Mouse (Mus musculus): ENCODE results near the gene March10. TPM values are rescaled to one million over a fixed set of nuclear protein-coding genes. Genes with fewer than 3 reads are reported as not detected.

March10 gene
- total RNA-seq, 1 experiment: 0.22 TPM

- Histone ChIP-seq H3K9ac (ENCODE audit: insufficient read depth, low read depth, low read length, poor library complexity, severe bottlenecking) (no peak overlapping the region), H3K9me3 (ENCODE audit: control insufficient read depth, insufficient read depth, low read depth, low read length) (no peaks in the 10 kb centered on the region), H3K4me3 (ENCODE audit: insufficient read depth in 1 of 2, low read depth in 1 of 2, low read length in 2 of 2, poor library complexity in 1 of 2, severe bottlenecking in 1 of 2) (no peak overlapping the region), H3K4me1 (ENCODE audit: control insufficient read depth in 2 of 2, insufficient read depth in 2 of 2, low read length in 2 of 2, poor library complexity in 1 of 2) (peaks cover 0 to 4% of the 10 kb centered on the region in 2 experiments; a peak in 1 of 4 replicates), H3K36me3 (ENCODE audit: control insufficient read depth, insufficient read depth, low read length, poor library complexity, severe bottlenecking) (no peaks in the 10 kb centered on the region), H3K27ac (ENCODE audit: insufficient read depth, low read depth, low read length, poor library complexity, severe bottlenecking) (no peak overlapping the region)
- in situ Hi-C loops (cut with MboI; ENCODE audit: low sequenced_read_pairs in 2 of 2, unreplicated experiment in 2 of 2): no loop called here
- DNase-seq (ENCODE audit: low read depth, low spot score): no peak
- no peak for TF ChIP-seq CHD2 (IDR thresholded peaks at IDR 0.05; ENCODE audit: low read depth, low read length)
- TF ChIP-seq HCFC1 (IDR thresholded peaks at IDR 0.05; ENCODE audit: borderline replicate concordance, insufficient read depth, low read length): no peak
- TF ChIP-seq ZNF384 (IDR thresholded peaks at IDR 0.05; ENCODE audit: low read depth, low read length): no peak
- no peak for TF ChIP-seq ZC3H11A (IDR thresholded peaks at IDR 0.05; ENCODE audit: borderline replicate concordance, low read depth, low read length)
- no peak for TF ChIP-seq MAFK (IDR thresholded peaks at IDR 0.05; ENCODE audit: insufficient read depth, low read depth, low read length)
These were observed 126.6 kb downstream of the March10 start for GRCm38 (mm10) chr11:105329962-105330361.

GRCm38 (mm10) chr11:105327101-105327500 is 129.4 kb downstream of the March10 start:
- peaks cover 0 to 4% of the 10 kb centered on the region in 2 experiments; a peak in 1 of 4 replicates for H3K4me1 ChIP-seq (ENCODE audit: control insufficient read depth in 2 of 2, insufficient read depth in 2 of 2, low read length in 2 of 2, poor library complexity in 1 of 2)
- no peak for DNase-seq (ENCODE audit: low read depth, low spot score)
- no peaks in the 10 kb centered on the region for H3K36me3 ChIP-seq (ENCODE audit: control insufficient read depth, insufficient read depth, low read length, poor library complexity, severe bottlenecking)
- no peak overlapping the region for H3K27ac ChIP-seq (ENCODE audit: insufficient read depth, low read depth, low read length, poor library complexity, severe bottlenecking)
- no peak overlapping the region for H3K4me3 ChIP-seq (ENCODE audit: insufficient read depth in 1 of 2, low read depth in 1 of 2, low read length in 2 of 2, poor library complexity in 1 of 2, severe bottlenecking in 1 of 2)
- in situ Hi-C loops (cut with MboI; ENCODE audit: low sequenced_read_pairs in 2 of 2, unreplicated experiment in 2 of 2): no loop called here
- TF ChIP-seq ZNF384 (IDR thresholded peaks at IDR 0.05; ENCODE audit: low read depth, low read length) (no peak), ZC3H11A (IDR thresholded peaks at IDR 0.05; ENCODE audit: borderline replicate concordance, low read depth, low read length) (no peak), CHD2 (IDR thresholded peaks at IDR 0.05; ENCODE audit: low read depth, low read length) (no peak), MAFK (IDR thresholded peaks at IDR 0.05; ENCODE audit: insufficient read depth, low read depth, low read length) (no peak), HCFC1 (IDR thresholded peaks at IDR 0.05; ENCODE audit: borderline replicate concordance, insufficient read depth, low read length) (no peak)
- no peak overlapping the region for H3K9ac ChIP-seq (ENCODE audit: insufficient read depth, low read depth, low read length, poor library complexity, severe bottlenecking)
- H3K9me3 ChIP-seq (ENCODE audit: control insufficient read depth, insufficient read depth, low read depth, low read length): no peaks in the 10 kb centered on the region

GRCm38 (mm10) chr11:105323530-105323929 is 133.0 kb downstream of the March10 start:
- Histone ChIP-seq H3K9me3 (ENCODE audit: control insufficient read depth, insufficient read depth, low read depth, low read length) (no peaks in the 10 kb centered on the region), H3K4me3 (ENCODE audit: insufficient read depth in 1 of 2, low read depth in 1 of 2, low read length in 2 of 2, poor library complexity in 1 of 2, severe bottlenecking in 1 of 2) (no peak overlapping the region), H3K9ac (ENCODE audit: insufficient read depth, low read depth, low read length, poor library complexity, severe bottlenecking) (no peak overlapping the region), H3K27ac (ENCODE audit: insufficient read depth, low read depth, low read length, poor library complexity, severe bottlenecking) (no peak overlapping the region), H3K4me1 (ENCODE audit: control insufficient read depth in 2 of 2, insufficient read depth in 2 of 2, low read length in 2 of 2, poor library complexity in 1 of 2) (peaks cover 0 to 2% of the 10 kb centered on the region in 2 experiments; a peak in 1 of 4 replicates), H3K36me3 (ENCODE audit: control insufficient read depth, insufficient read depth, low read length, poor library complexity, severe bottlenecking) (no peaks in the 10 kb centered on the region)
- DNase-seq (ENCODE audit: low read depth, low spot score): no peak
- TF ChIP-seq MAFK (IDR thresholded peaks at IDR 0.05; ENCODE audit: insufficient read depth, low read depth, low read length) (no peak), ZNF384 (IDR thresholded peaks at IDR 0.05; ENCODE audit: low read depth, low read length) (no peak), CHD2 (IDR thresholded peaks at IDR 0.05; ENCODE audit: low read depth, low read length) (no peak), HCFC1 (IDR thresholded peaks at IDR 0.05; ENCODE audit: borderline replicate concordance, insufficient read depth, low read length) (no peak), ZC3H11A (IDR thresholded peaks at IDR 0.05; ENCODE audit: borderline replicate concordance, low read depth, low read length) (no peak)
- in situ Hi-C loops (cut with MboI; ENCODE audit: low sequenced_read_pairs in 2 of 2, unreplicated experiment in 2 of 2): no loop called here

- in situ Hi-C loops (cut with MboI; ENCODE audit: low sequenced_read_pairs in 2 of 2, unreplicated experiment in 2 of 2): no loop called here
- TF ChIP-seq MAFK (IDR thresholded peaks at IDR 0.05; ENCODE audit: insufficient read depth, low read depth, low read length): no peak
- no peak for TF ChIP-seq HCFC1 (IDR thresholded peaks at IDR 0.05; ENCODE audit: borderline replicate concordance, insufficient read depth, low read length)
- TF ChIP-seq ZC3H11A (IDR thresholded peaks at IDR 0.05; ENCODE audit: borderline replicate concordance, low read depth, low read length): no peak
- Histone ChIP-seq H3K36me3 (ENCODE audit: control insufficient read depth, insufficient read depth, low read length, poor library complexity, severe bottlenecking) (no peaks in the 10 kb centered on the region), H3K27ac (ENCODE audit: insufficient read depth, low read depth, low read length, poor library complexity, severe bottlenecking) (no peak overlapping the region), H3K4me3 (ENCODE audit: insufficient read depth in 1 of 2, low read depth in 1 of 2, low read length in 2 of 2, poor library complexity in 1 of 2, severe bottlenecking in 1 of 2) (no peak overlapping the region), H3K9ac (ENCODE audit: insufficient read depth, low read depth, low read length, poor library complexity, severe bottlenecking) (no peak overlapping the region), H3K4me1 (ENCODE audit: control insufficient read depth in 2 of 2, insufficient read depth in 2 of 2, low read length in 2 of 2, poor library complexity in 1 of 2) (no peaks in the 10 kb centered on the region), H3K9me3 (ENCODE audit: control insufficient read depth, insufficient read depth, low read depth, low read length) (no peaks in the 10 kb centered on the region)
- DNase-seq (ENCODE audit: low read depth, low spot score): no peak
These were observed 135.4 kb downstream of the March10 start for GRCm38 (mm10) chr11:105321090-105321489.

GRCm38 (mm10) chr11:105317769-105318168 is 138.8 kb downstream of the March10 start:
- TF ChIP-seq CHD2 (IDR thresholded peaks at IDR 0.05; ENCODE audit: low read depth, low read length) (no peak), ZC3H11A (IDR thresholded peaks at IDR 0.05; ENCODE audit: borderline replicate concordance, low read depth, low read length) (no peak), ZNF384 (IDR thresholded peaks at IDR 0.05; ENCODE audit: low read depth, low read length) (no peak), MAFK (IDR thresholded peaks at IDR 0.05; ENCODE audit: insufficient read depth, low read depth, low read length) (no peak), HCFC1 (IDR thresholded peaks at IDR 0.05; ENCODE audit: borderline replicate concordance, insufficient read depth, low read length) (no peak)
- H3K27ac ChIP-seq (ENCODE audit: insufficient read depth, low read depth, low read length, poor library complexity, severe bottlenecking): no peak overlapping the region
- H3K4me3 ChIP-seq (ENCODE audit: insufficient read depth in 1 of 2, low read depth in 1 of 2, low read length in 2 of 2, poor library complexity in 1 of 2, severe bottlenecking in 1 of 2): no peak overlapping the region
- in situ Hi-C loops (cut with MboI; ENCODE audit: low sequenced_read_pairs in 2 of 2, unreplicated experiment in 2 of 2): no loop called here
- H3K4me1 ChIP-seq (ENCODE audit: control insufficient read depth in 2 of 2, insufficient read depth in 2 of 2, low read length in 2 of 2, poor library complexity in 1 of 2): no peaks in the 10 kb centered on the region
- DNase-seq (ENCODE audit: low read depth, low spot score): no peak
- H3K9me3 ChIP-seq (ENCODE audit: control insufficient read depth, insufficient read depth, low read depth, low read length): no peaks in the 10 kb centered on the region
- H3K9ac ChIP-seq (ENCODE audit: insufficient read depth, low read depth, low read length, poor library complexity, severe bottlenecking): no peak overlapping the region
- no peaks in the 10 kb centered on the region for H3K36me3 ChIP-seq (ENCODE audit: control insufficient read depth, insufficient read depth, low read length, poor library complexity, severe bottlenecking)

Data from ES-E14 (cell line).